Mouse (Mus musculus): ENCODE measurements around the gene Rnf38.

- TF ChIP-seq POLR2A (IDR thresholded peaks at IDR 0.05; ENCODE audit: extremely low read depth, insufficient read depth, low read length) (no peak), CTCF (IDR thresholded peaks at IDR 0.05; ENCODE audit: low read depth, low read length) (no peak)
These were observed 16.7 kb downstream of the Rnf38 start for GRCm38 (mm10) chr4:44216797-44217442.
